Mouse (Mus musculus) forebrain, embryonic 14.5 days (tissue): Measurements from ENCODE around the gene Lhpp. TPM values are rescaled to one million over a fixed set of nuclear protein-coding genes. Genes with fewer than 3 reads are reported as not detected.

ENCODE experiments used
- ATAC-seq: fragments of 200-750 bp; cut with Nextera tagmentation; 2 replicates; pipeline ENCODE4 v1.8.0; 2017; ENCODE audit warnings: mild to moderate bottlenecking, moderate library complexity
- DNase-seq: peaks from one replicate; pipeline ENCODE4 v3.0.0-alpha.2; 2015; ENCODE audit warnings: low spot score
- H3K27ac ChIP-seq: fragments of 300-500 bp; sonication (generic); 2 replicates; pipeline ENCODE4 v1.5.1; 2014; ENCODE audit warnings: low read depth, mild to moderate bottlenecking, control low read depth, low read length, moderate library complexity
- H3K27me3 ChIP-seq: fragments of 300-500 bp; sonication (generic); replicated peaks from 2 replicates; pipeline ENCODE4 v1.6.1; 2014; ENCODE audit warnings: low read length, control low read depth, mixed read lengths; ENCODE audit not compliant: control insufficient read depth, insufficient read depth
- H3K36me3 ChIP-seq: fragments of 300-500 bp; sonication (generic); 2 replicates; pipeline ENCODE4 v1.6.1; 2014; ENCODE audit warnings: low read length, control low read depth; ENCODE audit not compliant: control insufficient read depth, insufficient read depth
- H3K4me1 ChIP-seq: fragments of 300-500 bp; sonication (generic); 2 replicates; pipeline ENCODE4 v1.6.1; 2014; ENCODE audit warnings: antibody characterized with exemption, low read length, control low read depth; ENCODE audit not compliant: control insufficient read depth, insufficient read depth
- H3K4me2 ChIP-seq: fragments of 300-500 bp; sonication (generic); 2 replicates; pipeline ENCODE4 v1.6.1; 2014; ENCODE audit warnings: mild to moderate bottlenecking, control low read depth, low read length
- H3K4me3 ChIP-seq: fragments of 300-500 bp; sonication (generic); 2 replicates; pipeline ENCODE4 v1.5.1; 2014; ENCODE audit warnings: low read depth, low read length, control low read depth
- H3K9ac ChIP-seq: fragments of 300-500 bp; sonication (generic); 2 replicates; pipeline ENCODE4 v1.6.1; 2014; ENCODE audit warnings: mild to moderate bottlenecking, low read length, control low read depth, moderate library complexity
- H3K9me3 ChIP-seq: fragments of 300-500 bp; sonication (generic); replicated peaks from 2 replicates; pipeline ENCODE4 v1.6.1; 2016; ENCODE audit warnings: low read length, control low read depth, mixed read lengths; ENCODE audit not compliant: control insufficient read depth
- whole genome bisulfite sequencing: fragments of 180-500 bp; shearing (Covaris S2); extraction: QIAGEN DNeasy Blood & Tissue Kit; methylation state at CpG from one replicate; pipeline ENCODE4 v1.1.7; 2014; 5-methylcytosine and 5-hydroxymethylcytosine counted together
- polyA plus RNA-seq: library from polyadenylated mRNA; unstranded; fragments of >200 nt; fragmentation: Nextera tagmentation; extraction: Ambion mirVana; gene quantifications from 2 replicates; pipeline ENCODE4 v1.2.1, GENCODE M21; 2014

Lhpp gene
- polyA plus RNA-seq, 1 experiment from 2014 or later: 26.7 TPM

GRCm38 (mm10) chr7:132751716-132752115 is 141.3 kb downstream of the Lhpp start:
- Histone ChIP-seq H3K27ac (no peak overlapping the region), H3K9me3 (no peaks in the 10 kb centered on the region), H3K27me3 (no peaks in the 10 kb centered on the region), H3K36me3 (peaks cover 12% of the 10 kb centered on the region), H3K4me2 (no peak overlapping the region), H3K4me1 (peaks cover 14% of the 10 kb centered on the region; the same call in 1 of the 2 replicates), H3K9ac (no peak overlapping the region), H3K4me3 (no peak overlapping the region)
- 60% methylated on average over 2 of the region's 2 CpGs for WGBS
- no peak for ATAC-seq
- DNase-seq: no peak

GRCm38 (mm10) chr7:132753518-132754388 is 143.3 kb downstream of the Lhpp start:
- Histone ChIP-seq H3K9me3 (no peaks in the 10 kb centered on the region), H3K9ac (0 out of 2 replicates have a peak overlapping the region, but pooled peaks have one; percentile 21), H3K4me3 (no peak overlapping the region), H3K27me3 (no peaks in the 10 kb centered on the region), H3K27ac (peak overlapping the region; percentile 48; the same call in 1 of the 2 replicates), H3K36me3 (peaks cover 24% of the 10 kb centered on the region), H3K4me2 (no peak overlapping the region), H3K4me1 (peaks cover 14% of the 10 kb centered on the region; the same call in 1 of the 2 replicates)
- WGBS: 54% methylated on average over 4 of the region's 4 CpGs
- peak; percentile 28 for DNase-seq
- ATAC-seq: peak; percentile 57

GRCm38 (mm10) chr7:132754389-132754750 is 143.9 kb downstream of the Lhpp start:
- H3K4me3 ChIP-seq: no peak overlapping the region
- peaks cover 29% of the 10 kb centered on the region for H3K36me3 ChIP-seq
- no peak overlapping the region for H3K4me2 ChIP-seq
- no peak for DNase-seq
- 75% methylated on average over 3 of the region's 3 CpGs for WGBS
- H3K9me3 ChIP-seq: no peaks in the 10 kb centered on the region
- H3K27ac ChIP-seq: peak overlapping the region; percentile 48; the same call in 1 of the 2 replicates
- H3K27me3 ChIP-seq: no peaks in the 10 kb centered on the region
- peaks cover 14% of the 10 kb centered on the region; the same call in 1 of the 2 replicates for H3K4me1 ChIP-seq
- no peak overlapping the region for H3K9ac ChIP-seq
- ATAC-seq: peak; percentile 58

Other genes starting within 250 kb of the Lhpp start
- 130 and 138 TPM in 2 replicates for gene Oat, start 34.2 kb upstream of the Lhpp start, polyA plus RNA-seq
- gene Nkx1-2, start 11.0 kb upstream of the Lhpp start, polyA plus RNA-seq: not detected in 2 replicates
- gene Fam53b, start 203.2 kb downstream of the Lhpp start, polyA plus RNA-seq: 17.1 and 25.1 TPM in 2 replicates
- gene Eef1akmt2, start 242.0 kb downstream of the Lhpp start, polyA plus RNA-seq: 99.8 and 110 TPM in 2 replicates
- 35.9 and 45.5 TPM in 2 replicates for gene Abraxas2, start 248.6 kb downstream of the Lhpp start, polyA plus RNA-seq